Mouse (Mus musculus): ENCODE data around the gene Srsf9.

The Srsf9 gene

DNA sequence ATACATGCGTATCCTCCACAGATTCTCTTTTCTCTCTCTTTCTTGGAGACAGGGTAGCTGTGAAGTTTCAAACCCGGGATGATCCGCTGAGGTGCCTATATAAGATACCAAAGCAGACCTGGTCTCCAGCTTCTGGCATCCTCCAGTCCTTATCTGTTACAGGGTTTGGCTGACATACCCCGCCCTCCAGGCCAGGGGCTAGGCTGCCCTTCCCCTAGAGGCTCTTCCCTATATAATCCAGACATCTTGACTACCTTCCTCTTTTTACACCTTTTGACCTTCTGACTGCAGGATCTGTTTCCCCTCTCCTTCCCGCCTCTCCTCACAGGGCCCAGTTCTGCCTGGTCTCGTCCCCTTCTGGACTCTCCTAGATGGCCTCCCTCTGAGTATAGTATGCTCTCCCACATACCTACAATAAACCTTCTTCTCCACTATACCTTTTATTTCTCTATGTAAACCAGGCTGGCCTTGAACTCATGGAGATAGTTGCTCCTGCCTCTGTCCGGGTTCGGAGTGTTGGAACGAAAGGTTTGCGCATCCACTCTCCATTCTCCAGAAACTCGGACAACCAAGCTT is 633 bp upstream of the Srsf9 start:
- DNase-seq (ENCODE audit: low read depth, low spot score) = no peak

- DNase-seq (ENCODE audit: low read depth, low spot score) = no peak
These were observed 902 bp downstream of the Srsf9 start for GRCm38 (mm10) chr5:115327610-115328548.

DNA sequence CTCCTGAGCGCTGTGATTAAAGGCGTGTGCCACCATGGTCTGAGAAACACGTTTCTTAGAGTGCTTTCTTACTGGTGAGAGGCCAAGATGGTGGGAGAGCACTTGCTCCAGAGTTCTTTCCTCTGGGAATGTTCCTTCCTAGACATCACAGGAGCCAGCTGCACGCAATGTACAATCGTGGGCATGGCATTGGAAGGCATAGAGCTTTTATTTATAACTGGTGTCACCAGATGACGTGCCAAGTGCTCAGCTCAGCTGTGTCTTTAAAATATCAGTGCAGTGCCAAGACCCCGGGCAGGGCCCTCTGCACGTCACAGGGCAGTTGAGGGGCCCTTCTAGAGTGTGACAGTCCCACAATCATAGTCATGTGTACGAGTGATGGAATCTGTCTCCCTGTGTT is 4.0 kb downstream of the Srsf9 start:
- DNase-seq (ENCODE audit: low read depth, low spot score) = no peak

DNA sequence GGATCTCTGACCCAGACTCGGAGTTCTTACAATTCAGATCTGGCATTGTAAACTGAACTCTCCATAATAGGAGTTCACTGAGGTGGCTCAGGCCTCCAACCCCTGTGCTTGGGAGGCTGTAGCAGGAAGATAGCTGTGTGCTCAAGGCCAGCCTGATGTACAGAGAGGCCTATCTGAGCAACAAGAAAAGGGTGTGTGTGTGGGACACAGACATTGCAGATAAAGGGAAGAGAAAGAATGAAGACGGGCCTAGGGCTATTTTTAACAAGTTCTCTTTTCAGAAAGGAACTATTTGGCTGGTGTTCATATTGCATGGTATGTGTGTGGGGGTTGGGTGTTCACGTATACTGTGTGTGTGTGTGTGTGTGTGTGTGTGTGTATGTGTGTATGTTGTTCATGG is 6.6 kb downstream of the Srsf9 start:
- DNase-seq (ENCODE audit: low read depth, low spot score) = no peak

GRCm38 (mm10) chr5:115340007-115340406 is 13.0 kb downstream of the Srsf9 start:
- no peak for DNase-seq (ENCODE audit: low read depth, low spot score)

DNA sequence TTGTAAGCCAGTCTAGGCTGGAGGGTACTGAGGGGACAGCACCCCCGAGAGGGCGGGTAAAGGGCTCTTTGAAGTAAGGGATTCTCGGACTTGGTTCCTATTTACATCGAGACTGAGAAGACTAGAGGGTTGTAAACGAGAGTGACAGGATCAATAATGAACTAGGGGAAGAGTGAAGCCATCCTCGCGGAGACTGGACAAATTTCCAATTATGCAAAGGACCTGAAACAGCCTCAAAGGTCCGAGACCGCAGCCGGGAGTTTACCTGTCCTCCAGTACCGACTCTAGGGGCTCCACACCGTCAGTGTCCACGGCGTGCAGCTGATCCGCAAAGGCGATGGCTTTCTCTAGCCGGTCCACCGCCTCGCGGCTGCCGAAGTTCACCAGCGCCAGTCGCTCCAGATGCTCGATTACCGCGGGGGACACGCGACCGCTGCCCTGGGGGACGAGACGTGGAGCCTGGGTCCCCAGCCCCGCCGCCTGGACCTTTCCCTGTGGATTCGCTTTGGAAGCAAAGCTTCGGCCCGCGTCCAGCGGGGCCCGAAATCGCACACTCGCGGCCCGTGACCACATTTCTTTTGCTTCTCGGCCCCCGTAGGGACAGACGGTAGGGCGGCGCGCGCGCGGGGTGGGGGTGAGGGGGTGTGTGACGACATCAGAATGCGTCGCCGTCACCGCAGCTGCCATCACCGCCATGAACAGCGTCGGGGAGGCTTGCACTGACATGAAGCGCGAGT is 13.8 kb downstream of the Srsf9 start, which contains the start of the genes Gatc and Triap1:
Gene Gatc, minus strand, starts transcription at position 602 of the 737 bp plus-strand sequence.
Gene Triap1, plus strand, starts transcription at position 649 of the 737 bp plus-strand sequence.
- DNase-seq (ENCODE audit: low read depth, low spot score) = peak; percentile 86

GRCm38 (mm10) chr5:115341314-115342165 is 14.6 kb downstream of the Srsf9 start:
- DNase-seq (ENCODE audit: low read depth, low spot score) = no peak

DNA sequence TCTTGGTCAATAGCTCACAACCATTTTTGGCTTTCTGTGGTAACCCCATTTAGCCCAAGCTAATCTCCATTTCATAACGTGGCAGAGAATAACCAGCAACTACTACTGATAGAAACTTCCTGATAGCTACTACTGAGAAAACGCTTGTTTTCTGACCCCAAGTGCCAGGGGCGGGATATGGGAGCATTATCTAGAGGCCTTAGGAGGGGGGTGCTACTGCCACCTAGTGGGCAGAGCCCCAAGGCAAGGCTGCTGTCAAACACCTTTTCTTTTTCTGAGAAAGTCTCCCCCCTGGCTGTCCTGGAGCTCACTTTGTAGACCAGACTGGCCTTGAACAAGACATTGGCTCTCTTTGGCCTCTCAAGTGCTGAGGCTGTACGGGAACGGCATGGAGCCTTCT is 20.6 kb downstream of the Srsf9 start:
- peak; percentile 65 for DNase-seq (ENCODE audit: low read depth, low spot score)

GRCm38 (mm10) chr5:115348546-115349224 is 21.7 kb downstream of the Srsf9 start, which contains the start of gene Cox6a1:
Cox6a1 (minus strand) TSS chr5:115348981.
- peak; percentile 98 for DNase-seq (ENCODE audit: low read depth, low spot score)

GRCm38 (mm10) chr5:115349225-115349555 is 22.2 kb downstream of the Srsf9 start:
- no peak for DNase-seq (ENCODE audit: low read depth, low spot score)

DNA sequence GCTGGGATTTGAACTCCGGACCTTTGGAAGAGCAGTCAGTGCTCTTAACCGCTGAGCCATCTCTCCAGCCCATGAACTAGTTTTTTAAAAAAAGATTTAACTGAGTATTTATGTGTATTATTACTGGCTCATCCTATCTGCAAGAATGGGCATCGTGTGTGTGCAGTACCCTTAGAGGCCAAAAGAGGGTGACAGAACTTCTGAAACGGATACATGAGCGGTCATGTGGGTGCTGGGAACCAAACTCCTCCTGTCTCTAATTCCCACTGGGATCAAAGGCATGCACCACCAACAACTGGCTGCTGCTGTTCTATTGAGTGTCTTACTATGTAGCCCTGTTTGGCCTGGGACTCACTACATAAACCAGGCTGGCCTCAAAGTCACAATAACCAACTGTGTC is 24.4 kb downstream of the Srsf9 start:
- DNase-seq (ENCODE audit: low read depth, low spot score) = no peak

- DNase-seq (ENCODE audit: low read depth, low spot score) = no peak
These were observed 28.1 kb downstream of the Srsf9 start for GRCm38 (mm10) chr5:115355070-115355469.

DNA sequence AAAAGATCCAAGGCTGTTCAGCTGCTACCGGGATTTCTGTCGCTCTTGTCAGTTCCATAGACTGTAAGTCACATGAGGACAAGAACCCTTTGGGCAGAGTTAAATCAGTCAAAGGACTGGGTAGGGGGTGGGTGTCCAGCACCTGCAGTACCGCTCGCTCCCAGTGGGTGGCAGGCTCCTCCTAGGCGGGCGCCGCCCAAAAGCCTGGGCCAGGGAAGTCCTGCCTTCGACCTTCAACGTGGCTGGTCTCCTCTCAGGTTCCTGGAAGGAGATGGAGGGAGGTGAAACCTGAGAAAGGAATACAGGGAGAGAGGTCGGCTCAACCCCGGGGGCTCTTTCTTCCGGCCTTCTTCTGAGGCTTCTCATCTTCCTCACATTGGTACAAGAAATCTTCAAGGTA is 31.9 kb downstream of the Srsf9 start:
- DNase-seq (ENCODE audit: low read depth, low spot score) = peak; percentile 68

- DNase-seq (ENCODE audit: low read depth, low spot score) = no peak
These were observed 32.5 kb downstream of the Srsf9 start for GRCm38 (mm10) chr5:115359438-115359837.

DNA sequence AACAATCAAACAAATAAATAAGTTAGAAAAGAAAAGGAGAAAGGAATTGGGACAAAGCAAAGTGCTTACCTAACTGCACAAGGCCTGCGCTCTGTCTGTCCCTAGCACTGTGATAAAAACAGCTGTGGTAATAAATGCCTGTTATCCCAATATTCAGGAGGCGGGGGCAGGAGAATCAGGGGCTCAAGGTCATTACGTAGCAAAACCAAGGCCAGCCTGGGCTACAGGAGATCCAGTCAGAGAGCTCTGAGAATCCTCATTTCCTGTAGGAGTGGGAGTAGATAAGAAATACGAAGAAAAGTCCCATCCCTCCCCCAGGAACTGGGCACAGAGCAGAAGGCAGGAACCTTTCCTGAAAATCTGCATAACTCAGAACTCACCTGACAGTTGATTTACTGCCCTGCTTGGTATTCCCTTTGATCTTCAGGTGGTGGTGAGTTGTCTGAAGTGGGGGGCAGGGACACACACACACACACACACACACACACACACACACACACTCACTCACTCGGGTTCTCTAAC is 32.9 kb downstream of the Srsf9 start:
- DNase-seq (ENCODE audit: low read depth, low spot score) = no peak

DNA sequence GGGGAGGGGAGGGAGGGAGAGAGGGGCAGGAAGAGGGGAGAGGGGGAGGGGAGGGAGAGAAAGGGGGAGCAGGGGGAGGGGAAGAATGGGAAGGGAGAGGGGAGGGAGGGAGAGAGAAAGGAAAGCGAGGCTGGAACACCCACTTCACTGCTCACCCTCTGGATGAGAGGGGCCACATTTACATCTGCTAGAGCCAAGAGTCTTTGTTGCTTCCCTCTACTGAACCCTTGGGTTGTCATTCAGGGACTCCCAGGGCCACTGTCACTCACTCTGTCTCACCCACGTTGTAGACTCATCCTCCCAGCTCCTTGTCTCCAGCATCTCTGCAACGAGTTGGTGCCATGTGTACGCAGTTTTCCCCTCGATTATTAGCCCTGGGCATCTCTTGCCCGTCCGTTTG is 35.2 kb downstream of the Srsf9 start:
- DNase-seq (ENCODE audit: low read depth, low spot score) = no peak

GRCm38 (mm10) chr5:115362819-115363714 is 36.1 kb downstream of the Srsf9 start:
- DNase-seq (ENCODE audit: low read depth, low spot score) = no peak

GRCm38 (mm10) chr5:115364782-115365181 is 37.8 kb downstream of the Srsf9 start:
- no peak for DNase-seq (ENCODE audit: low read depth, low spot score)

DNA sequence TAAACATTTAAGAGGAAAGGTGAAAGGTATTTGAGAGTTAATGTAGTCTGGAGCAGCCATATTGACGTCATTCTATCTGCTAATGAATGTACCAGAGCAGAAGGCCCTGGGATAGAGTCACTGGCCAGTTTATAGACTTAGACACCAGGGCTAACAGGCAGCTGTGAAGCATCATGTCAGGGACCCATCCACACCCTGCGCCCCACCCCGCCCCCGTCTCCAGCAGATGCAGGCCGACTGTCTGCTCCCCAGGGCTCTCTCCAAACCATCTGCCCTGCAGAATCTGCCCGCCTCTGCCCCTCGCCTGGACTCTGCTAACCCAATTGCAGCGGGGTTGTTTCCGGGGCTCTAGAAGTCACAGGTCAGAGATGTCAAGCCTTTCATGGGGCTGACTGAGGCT is 44.8 kb downstream of the Srsf9 start:
- no peak for DNase-seq (ENCODE audit: low read depth, low spot score)

Measured in retina, postnatal 7 days (tissue).